Mouse (Mus musculus): ENCODE results near the gene Nhsl2.

Gene Nhsl2

GRCm38 (mm10) chrX:101902597-101902996, 53.4 kb downstream of the Nhsl2 start:
- DNase-seq: no peak

GRCm38 (mm10) chrX:101907301-101907700, 58.1 kb downstream of the Nhsl2 start:
- no peak for DNase-seq

DNA sequence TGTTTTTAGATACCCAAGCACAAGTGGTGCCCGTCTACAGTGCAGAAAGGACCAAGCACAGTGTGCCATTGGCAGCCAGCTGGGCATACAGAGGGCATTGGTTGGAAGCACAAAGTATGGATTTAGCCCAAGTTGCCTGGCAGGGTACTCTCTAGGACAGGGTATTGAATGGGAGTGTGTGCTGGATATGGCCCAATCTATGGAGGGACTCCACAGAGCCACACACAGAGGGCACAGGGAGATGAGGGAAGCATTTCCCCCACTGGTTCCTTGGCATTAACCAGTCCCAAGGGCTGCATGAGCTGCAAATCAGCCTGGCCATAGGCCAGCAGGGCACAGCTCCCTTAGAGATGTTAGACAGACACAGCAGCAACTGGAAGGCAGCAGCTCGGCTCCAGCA, 79.9 kb downstream of the Nhsl2 start:
- no peak for DNase-seq

DNA sequence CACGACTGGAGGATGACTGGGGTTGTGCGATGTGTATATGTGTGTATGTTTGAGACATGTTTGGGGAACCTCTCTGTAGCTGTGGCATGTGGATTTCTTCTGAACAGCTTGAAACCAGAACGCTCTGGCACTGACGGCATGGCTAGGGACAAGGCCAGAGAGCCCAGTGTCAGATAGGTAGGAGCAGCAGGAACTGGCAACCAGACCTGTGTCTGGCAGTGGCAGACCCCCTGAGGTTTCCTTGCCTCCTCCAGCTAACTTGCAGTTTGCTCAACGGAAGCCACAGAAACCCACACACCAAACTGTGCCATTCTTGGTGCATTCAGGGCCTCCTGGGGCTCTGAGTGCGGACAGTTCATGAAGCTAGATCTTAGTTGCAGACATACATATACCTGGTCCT, 81.1 kb downstream of the Nhsl2 start:
- peak in 1 of 2 experiments; percentile 43 for DNase-seq

DNA sequence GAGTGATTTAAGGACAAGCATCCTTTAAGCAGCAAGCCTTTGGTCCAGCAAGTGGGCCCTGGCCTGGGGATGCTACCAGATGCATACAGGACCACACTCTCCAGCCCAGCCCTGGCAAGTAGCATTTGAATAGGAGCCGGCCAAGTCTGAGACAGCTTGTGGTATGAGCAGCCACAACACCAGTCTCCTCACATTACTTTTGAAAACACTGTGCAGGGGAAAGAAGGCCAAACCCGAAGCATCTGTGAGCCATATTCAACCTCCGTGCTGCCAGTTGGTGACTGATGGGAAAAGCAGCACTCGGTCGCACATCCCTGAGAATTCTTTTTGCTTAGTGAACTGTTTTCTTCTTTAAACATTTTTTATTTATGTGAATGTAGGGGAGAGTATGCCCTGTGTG, 81.8 kb downstream of the Nhsl2 start:
- DNase-seq: no peak

DNA sequence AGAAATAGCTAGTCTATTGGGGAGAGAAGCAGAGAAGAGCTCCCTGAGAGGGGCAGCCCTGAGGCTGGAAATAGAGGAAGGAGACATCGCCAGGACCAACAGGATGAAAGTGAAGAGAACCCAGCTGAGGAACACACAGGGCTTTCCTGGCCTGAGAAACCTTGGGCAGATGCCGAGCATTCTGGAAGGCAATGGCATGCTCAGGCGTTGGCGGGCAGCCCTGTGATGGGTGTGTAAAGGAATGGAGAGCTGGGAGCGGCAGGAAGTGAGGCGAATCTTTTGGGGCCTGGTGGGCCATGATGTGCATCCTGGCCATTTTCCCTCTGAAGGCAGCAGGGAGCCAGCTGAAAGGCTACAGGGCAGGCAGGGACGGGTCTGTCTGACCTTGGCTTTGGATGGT, 83.1 kb downstream of the Nhsl2 start:
- DNase-seq: peak; percentile 82 to 85

DNA sequence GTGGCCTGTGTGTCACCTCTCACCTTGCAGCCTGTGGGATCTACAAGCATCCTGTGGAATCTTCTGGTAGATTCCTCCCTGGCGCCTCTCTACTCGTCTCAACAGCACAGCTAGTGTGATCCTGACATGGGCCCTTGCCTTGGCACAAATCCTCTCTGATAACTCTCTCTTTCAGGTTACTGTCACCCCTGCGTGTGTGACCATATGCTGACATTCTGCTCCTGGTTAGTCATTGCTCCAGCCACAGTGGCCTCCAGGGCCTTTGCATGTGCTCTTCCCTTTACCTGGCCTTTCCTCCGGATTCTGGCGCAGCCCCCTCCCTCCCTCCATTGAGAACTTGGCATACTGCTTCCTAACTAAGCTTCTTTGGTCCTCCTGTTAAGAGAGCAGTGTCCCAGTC, 84.2 kb downstream of the Nhsl2 start:
- DNase-seq: peak in 1 of 2 experiments; percentile 34

DNA sequence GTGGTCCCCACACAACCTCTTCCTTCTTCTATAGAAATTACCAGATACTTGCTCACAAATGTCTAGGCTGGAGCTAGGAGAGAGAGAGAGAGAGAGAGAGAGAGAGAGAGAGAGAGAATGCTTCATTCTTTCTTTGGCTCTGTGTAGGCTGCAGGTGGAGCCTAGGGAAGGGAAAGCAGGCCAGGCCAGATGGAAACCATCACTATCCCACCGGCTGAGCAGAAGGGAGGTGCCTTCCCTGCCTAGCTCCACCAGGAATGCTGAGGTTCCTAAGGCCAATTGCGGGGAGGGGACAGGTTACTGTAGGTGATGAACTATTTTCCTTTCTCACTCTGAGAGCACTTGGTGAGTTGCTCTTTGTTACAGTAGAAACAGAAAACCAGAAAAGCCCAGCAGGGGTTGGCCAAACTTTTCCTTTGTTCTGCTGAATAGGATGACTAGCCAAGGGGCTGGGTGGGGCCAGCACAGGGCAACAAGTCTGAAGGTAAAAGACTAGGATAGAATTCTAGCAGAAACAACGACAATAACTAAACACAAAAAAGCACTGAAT, 86.2 kb downstream of the Nhsl2 start:
- peak in 1 of 2 experiments; percentile 28 for DNase-seq

- no peak for DNase-seq
Measured at GRCm38 (mm10) chrX:101939486-101939885, 90.3 kb downstream of the Nhsl2 start.

DNA sequence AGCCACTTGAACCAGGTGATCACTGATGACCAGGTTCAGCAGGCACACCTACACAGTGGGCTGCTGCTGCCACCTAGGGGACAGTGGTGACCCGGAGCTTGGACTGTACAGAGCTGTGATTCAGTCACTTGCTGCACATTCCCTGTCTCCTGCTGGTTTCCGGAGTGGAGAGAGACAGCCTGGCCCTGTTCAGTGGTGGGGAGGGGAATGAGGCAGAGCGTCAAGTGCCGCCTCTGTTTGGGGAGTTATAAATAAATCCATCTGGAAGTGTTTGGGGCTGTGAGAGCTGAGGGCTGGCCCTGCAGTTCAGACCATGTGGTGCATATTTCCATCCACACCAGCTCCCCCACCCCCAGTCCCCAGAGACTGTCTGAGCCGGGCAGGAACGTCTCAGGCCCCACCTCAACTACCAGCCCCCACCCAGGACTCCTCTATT, 93.3 kb downstream of the Nhsl2 start:
- peak; percentile 89 to 90 for DNase-seq

GRCm38 (mm10) chrX:101943743-101944142, 94.6 kb downstream of the Nhsl2 start:
- no peak for DNase-seq

GRCm38 (mm10) chrX:101944761-101945330, 95.7 kb downstream of the Nhsl2 start:
- no peak for DNase-seq

DNA sequence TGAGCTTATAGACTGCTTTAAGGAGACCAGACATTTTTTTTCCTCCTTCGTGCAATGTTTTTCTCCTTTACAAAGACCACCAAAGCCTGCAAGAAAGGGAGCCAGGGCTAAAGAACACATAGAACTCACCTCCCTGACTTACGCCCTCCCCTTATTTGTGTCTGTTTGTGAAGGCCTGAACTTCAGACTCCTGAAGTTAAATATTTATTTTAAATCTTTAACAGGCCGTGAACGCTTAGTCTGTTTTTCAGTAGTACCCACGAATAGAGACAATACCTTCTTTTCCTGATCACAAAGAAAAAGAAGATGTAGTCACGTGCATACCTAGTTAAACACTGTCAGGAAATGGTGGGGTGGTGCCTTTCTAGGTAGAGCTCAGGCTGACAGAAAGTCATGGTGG, 103.3 kb downstream of the Nhsl2 start:
- no peak for DNase-seq

- no peak for DNase-seq
Measured at GRCm38 (mm10) chrX:101953256-101953655, 104.1 kb downstream of the Nhsl2 start.

DNA sequence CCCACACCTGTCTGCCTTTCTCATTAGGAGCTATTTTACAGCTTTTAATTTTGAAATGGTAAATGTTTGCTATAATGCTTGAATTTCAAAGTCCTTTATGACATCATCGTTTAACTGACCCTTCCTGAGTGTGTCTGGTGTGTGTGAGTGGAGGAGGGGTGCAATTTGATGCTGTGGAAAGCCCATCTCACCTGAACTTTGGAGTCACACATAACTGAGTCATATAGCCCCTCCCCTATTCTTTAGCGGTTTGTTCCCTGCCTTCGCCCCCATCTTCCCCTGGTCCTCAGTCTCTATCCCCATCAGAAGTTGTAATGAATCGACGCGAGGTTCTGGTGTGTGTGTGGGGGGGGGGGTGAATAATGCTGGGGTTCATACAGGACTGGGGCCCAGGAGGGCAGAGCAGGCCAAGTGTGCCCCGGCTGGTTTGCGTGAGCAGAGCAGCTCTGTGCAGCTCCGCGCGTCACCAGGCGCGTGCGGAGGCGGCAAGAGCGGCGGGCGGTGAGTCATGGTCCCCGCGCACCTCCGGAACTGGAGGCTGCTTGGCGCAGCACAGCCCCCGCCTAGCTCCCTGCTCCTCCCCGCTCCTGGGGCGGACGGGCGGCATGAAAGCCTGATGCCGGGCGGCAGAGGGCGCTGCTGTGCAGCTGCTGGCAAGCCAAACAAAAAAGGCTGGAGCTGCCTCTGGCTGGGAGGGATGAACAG, 104.8 kb downstream of the Nhsl2 start:
- peak; percentile 77 to 84 for DNase-seq

GRCm38 (mm10) chrX:101954492-101954851, 105.3 kb downstream of the Nhsl2 start:
- no peak for DNase-seq

DNA sequence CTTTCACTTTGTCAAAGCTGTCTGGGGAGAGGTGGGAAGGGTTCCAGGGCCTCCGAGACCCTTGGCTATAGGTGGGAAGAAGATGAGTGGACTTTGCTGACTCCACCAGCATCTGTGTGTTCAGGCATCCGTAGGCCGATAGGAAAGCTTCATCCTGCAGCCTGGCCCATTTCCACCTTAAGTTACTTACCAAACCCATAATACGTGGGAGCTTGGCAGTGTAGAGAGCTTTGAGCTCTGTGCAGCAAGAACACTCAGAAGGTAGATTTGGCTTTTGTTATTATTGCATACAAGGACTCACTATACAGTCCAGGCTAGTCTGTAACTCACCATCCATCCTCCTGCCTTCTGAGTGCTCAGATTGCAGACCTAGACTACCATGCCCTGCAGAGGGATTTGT, 112.7 kb downstream of the Nhsl2 start:
- DNase-seq: no peak

DNA sequence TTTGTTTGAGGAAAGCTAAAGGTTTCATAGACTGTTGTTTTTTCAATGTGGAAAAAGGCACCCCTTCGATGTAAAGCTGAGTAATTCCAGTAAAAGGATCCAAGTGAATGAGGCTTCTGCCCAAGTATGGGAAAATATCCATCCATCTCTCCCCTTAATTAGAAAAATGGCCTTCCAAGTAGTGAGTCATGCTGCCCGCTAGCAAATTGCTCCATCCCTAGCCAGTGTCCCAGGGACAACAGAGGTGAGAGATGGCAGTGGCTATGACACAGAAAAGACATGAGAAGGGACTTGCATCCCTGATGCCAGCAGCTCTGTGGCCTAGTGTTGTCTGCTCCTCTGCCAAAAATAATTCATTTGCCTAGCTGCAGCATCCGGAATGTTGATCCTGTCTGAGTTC, 114.5 kb downstream of the Nhsl2 start:
- DNase-seq: peak in 1 of 2 experiments; percentile 35

DNA sequence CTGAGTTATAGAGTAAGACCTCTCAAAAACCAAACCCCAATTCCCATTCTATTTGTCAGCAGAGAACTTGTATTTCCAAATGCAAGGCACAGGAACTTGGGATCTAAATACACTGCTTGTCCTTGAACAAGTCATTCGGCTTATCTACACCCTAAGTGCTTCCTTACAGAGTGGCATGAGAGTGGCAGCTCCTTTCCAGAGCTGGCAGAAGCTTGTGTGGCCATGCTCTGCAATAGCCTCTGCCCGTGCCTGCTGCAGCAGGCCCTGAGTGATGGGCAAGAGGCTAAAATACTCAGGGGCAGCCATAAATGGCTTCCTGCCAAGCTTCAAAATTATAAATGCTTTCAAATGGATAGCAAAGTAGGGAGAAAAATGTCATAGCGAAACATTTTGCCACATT, 123.8 kb downstream of the Nhsl2 start:
- no peak for DNase-seq

- no peak for DNase-seq
Measured at GRCm38 (mm10) chrX:101976931-101977330, 127.7 kb downstream of the Nhsl2 start.

DNA sequence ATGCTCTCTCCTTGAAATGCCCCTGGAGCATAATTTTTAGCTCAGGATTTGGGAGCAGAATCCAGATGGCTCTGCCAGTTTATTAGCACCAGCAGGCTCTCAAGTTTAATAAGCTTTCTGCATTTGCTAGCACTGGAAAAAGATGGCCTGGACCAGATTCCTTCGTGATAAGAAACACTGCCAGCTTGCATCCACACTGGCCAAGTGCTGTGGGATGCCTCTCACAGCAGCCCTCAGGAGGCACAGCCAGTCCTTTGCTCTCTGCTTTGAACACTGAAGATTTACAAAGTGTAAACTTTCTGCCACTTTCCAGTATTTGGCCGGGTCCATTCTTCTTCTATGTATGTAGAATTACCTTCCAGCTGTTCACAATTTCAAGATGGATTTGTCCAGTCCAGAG, 129.7 kb downstream of the Nhsl2 start:
- no peak for DNase-seq

DNA sequence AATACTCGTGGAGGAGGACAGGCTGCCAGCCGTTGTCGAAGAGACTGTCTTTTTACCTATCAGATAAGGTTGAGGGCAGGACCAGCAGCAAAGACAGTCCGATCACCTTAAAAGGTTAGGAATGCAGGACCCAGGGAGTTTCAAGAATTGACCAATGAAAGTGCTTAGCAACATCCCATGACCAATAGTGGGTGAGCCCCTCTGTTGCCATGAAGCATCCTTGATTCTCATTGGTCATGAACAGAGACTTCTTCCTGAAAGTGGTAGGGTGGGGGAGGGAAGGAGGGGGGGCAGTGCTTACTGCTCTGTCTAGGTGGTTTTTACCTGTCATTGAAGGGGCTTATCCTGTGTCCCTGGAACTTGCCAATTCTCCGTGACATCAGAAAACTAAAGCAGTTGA, 130.1 kb downstream of the Nhsl2 start:
- DNase-seq: no peak

GRCm38 (mm10) chrX:101980586-101980985, 131.4 kb downstream of the Nhsl2 start:
- peak in 1 of 2 experiments; percentile 45 for DNase-seq

DNA sequence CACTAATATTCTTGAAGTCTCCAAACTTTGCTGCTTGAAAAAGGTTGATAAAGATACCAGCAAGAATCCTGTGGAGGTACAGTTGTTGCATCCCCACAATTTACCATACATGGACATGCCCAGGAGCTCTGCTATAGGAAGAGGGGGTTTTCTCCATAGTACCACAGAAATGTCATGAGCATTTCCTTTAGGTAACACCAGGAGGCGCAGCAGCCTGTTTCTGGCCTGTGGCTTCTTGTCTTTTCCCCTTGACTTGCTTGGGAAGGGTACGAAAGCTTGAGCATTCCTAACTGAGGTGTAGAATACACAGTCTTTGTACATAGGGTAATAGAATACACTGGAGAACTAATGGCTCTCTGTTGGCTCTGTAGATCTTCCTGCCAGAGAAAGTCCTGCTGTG, 132.3 kb downstream of the Nhsl2 start:
- no peak for DNase-seq

DNA sequence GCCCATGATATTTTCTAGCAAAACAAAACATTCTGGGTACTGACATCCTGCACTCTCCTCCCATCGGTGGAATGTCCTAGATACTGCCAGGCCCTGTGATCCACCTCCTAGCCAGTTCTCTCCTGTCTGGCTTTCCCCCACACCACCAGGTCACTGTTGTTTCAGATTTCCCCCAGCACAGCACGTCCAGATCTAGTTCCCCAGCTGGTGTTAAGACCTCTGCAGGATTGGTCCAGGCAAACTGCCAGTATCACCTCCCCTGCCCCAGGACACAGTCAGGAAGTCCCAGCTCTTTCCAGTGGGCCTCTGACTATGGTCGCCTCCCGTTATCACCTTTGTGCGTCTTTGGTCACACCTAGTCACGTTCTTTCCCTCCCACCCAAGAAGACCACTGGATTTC, 134.5 kb downstream of the Nhsl2 start:
- DNase-seq: no peak

Measured in cerebellum, postnatal 36 days (tissue).